Mouse (Mus musculus) myocyte (in vitro differentiated cells): ENCODE measurements at regions not wholly inside any gene's neighbourhood (a gene's known extent, or its start where the extent isn't known, plus 50 kb on each side); places are given as distances from the start of the nearest gene placed in this dataset.

Experiments used
- POLR2A ChIP-seq: IDR thresholded peaks from one replicate; pipeline ENCODE4 v1.6.1; 2011; ENCODE audit warnings: low read depth, mild to moderate bottlenecking, control low read depth, moderate library complexity; ENCODE audit not compliant: insufficient read length
- TCF3 ChIP-seq: IDR thresholded peaks from one replicate; pipeline ENCODE4 v1.6.1; 2011; ENCODE audit warnings: low read depth, control low read depth; ENCODE audit not compliant: insufficient read length

DNA sequence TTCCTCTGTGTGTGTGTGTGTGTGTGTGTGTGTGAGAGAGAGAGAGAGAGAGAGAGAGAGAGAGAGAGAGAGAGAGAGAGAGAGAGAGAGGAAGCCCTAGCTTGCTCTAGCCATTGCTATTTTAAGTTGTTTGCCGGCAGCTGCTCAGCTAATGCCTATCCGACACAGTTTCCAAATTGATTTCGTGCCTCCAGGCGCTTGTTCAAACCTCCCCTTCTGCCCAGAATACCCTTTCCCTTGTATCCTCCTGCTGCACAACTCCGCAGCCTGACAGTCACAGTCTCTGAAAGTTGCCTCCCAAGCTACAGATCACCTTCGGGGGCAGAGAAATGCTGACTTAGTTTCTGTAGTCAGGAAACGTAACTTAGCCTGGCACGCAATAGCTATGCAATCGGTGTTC is 63.9 kb upstream of the Nfasc start:
- TF ChIP-seq TCF3 (no peak), POLR2A (no peak)
